Mouse (Mus musculus) liver (tissue): ENCODE results near the gene Mad2l2.

Source experiments
- DNase-seq: peaks from one replicate; pipeline ENCODE4 v3.0.0-alpha.2; 2020; ENCODE audit warnings: mixed read lengths

The Mad2l2 gene

DNA sequence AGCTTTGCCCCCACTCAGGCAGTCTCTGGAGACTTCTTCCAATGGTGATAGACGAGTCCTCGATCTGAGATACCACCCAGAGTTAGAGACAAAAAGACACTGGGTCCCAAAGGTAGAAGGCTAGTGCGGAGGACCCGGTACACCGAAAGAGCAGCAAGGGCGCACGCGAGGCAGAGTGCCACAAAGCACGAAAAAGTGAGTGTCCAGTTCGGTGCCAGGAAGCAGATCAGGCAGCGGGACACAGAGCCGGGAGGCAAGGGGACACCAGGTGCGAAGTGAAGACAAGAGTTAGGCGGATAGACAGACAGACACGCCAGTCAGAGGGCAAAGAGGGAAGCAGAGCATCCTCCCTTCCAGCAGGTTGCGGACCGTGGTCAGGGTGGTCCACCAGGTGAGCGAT lies at the start of gene Mad2l2:
Gene Mad2l2, plus strand, starts transcription at position 252 of the 400 bp plus-strand sequence.
- no peak for DNase-seq

DNA sequence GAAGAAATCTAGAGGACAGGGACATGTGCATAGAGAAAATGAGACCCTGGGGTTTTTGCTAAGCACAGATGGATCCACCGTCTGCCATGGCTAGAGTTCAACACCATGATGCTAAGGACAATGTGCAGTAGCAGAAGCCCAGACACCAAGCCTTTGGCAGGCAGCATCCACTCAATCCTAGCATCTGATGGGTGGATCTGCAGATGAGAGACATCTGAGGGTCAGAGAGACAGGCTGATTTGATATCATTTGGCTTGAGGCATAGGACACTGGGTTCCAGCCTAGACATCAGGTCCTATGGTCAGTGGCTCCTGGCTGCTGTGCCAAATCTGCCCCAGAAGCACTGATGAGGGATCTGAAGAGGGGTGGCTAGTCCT lies 49.6 kb upstream of the Mad2l2 start:
- no peak for DNase-seq

DNA sequence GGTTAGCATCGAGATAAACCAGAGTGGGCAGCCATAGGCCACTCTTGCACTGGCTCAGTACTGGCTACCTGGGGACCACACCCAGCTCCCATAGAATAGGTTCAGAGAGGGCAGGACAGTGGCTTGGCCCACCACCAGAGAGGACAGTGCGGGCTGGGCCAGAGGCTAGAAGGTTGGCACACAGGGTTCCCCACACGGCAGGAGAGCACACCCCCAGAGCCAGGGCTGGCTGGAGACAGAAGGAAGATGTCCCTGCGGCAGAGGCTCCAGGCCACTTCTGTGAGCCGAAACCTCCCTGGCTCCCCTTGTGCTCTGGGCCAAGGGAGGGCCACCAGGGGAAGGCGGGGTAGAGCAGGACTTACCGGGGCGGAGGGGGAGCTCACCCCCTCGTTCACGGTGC lies 49.0 kb upstream of the Mad2l2 start:
- DNase-seq = no peak

GRCm38 (mm10) chr4:148082257-148083044 lies 47.7 kb upstream of the Mad2l2 start:
- DNase-seq = peak; percentile 83

DNA sequence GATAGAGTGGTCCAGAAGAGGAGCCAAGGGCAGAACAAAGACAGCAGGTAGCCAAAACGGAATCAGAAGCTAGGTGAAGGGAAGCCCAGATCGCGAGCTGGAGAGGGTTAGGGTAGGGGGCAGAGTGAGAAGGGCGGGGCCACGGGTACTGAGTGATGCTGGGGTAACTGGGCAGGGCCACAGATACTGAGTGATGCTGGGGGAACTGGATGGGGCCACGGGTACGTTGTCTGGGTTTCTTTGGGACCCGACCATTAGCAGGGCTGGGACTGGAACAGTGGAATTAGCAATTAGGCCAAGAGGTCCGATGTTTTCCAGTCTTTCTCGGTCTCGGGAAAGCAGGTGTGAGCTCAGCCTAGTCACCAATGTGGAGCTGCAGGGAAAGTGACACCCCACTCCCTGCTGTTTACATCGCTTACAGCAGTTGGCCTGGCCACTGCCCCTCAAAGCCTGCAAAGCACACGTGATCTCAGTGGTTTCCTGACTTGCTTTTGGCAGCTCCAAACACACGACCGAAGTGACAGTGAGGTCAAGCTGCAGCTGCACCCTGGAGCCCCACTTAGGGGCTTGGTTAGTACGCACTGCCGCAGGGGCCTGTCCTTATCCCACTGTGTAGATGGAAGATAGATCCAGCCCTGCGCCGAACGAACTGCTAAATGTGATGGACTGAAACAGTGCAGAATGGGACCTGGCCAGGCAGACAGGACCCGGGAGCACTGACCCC lies 46.8 kb upstream of the Mad2l2 start:
- peak; percentile 40 for DNase-seq

DNA sequence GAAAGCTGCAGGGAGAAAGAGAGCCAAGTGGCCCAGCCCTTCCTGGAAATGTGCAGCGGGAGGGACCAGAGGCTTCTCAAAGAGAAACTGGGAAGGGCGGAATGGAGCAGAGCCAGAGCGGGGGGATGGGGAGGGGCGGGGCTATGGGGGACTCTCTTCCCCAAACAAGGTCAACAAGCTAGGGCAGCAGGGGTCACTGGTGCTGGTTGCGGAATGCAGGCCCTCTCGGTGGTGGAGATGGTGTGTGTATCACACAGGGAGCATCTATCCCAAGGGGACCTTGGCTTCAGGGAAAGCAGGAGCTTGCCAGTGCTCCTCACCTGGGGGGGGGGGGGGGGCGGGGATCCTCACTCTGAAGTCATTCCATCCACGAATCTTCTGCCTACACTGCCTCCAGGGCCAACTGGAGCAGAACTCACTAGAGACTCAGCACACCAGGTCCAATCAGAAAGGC lies 45.9 kb upstream of the Mad2l2 start:
- peak; percentile 69 for DNase-seq

GRCm38 (mm10) chr4:148085131-148085906 lies 44.9 kb upstream of the Mad2l2 start:
- no peak for DNase-seq

DNA sequence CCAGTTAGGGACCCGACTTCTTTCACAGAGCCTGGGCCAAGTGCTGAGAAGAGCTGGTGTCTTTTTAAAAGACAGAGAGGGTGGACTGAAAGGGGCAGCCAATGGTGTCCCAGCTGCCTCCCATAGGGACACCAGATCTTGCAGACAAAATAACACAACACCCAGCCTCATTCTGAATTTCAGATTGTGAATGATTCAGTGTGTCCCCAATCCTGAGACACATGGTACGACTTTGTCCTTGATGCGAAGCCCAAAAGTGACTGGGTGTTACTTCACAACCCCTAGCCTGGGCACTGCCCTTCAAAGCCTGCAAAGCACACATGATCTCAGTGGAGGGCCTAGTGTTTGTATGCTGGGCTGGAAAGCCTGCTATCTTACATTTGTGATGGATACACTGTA lies 44.3 kb upstream of the Mad2l2 start:
- DNase-seq = no peak

GRCm38 (mm10) chr4:148087091-148087906 lies 42.9 kb upstream of the Mad2l2 start:
- no peak for DNase-seq

- peak; percentile 93 for DNase-seq
These were observed 42.2 kb upstream of the Mad2l2 start, which contains the start of gene Agtrap for GRCm38 (mm10) chr4:148087907-148088527. TSS of gene Agtrap (minus strand) at chr4:148088031.

- DNase-seq = no peak
These were observed 41.0 kb upstream of the Mad2l2 start for GRCm38 (mm10) chr4:148089166-148089565.

GRCm38 (mm10) chr4:148091181-148091580 lies 39.0 kb upstream of the Mad2l2 start:
- no peak for DNase-seq

- no peak for DNase-seq
These were observed 37.5 kb upstream of the Mad2l2 start for GRCm38 (mm10) chr4:148092551-148093271.

DNA sequence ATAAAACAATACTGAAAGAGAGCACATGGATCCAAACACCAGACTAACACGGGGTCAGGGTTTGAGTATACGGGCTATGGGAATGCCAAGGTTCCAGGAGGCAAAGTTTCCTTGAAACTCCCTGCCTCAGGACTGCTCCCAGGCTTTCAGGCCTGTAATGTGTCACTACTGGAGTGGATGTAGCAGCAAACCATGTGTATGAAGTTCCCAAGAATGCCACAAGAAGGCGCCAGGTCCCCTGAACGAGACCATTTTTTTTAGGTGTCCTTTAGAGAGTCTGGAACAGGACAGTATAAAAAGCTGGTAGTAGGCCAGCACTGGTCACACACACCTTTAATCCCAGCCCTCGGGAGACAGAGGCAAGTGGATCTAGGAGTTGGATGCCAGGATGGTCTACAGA lies 36.0 kb upstream of the Mad2l2 start:
- DNase-seq = no peak

DNA sequence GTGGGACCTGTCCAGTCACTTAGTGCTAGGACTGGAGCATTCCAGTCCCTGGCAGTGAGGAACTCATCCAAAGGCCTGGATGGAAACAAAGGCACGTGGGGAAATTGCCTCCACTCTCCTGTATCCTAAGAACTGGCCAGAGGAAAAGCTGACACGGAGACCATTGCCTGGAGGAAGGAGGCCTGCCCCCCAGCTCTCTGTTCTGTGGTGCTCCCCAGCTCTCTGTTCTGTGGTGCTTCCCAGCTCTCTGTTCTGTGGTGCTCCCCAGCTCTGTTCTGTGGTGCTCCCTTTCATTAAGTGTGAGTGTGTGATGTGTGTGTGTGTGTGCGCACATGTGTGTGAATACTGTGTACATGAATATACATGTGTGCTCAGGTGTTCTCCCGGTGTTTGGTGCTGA lies 35.1 kb upstream of the Mad2l2 start:
- no peak for DNase-seq

DNA sequence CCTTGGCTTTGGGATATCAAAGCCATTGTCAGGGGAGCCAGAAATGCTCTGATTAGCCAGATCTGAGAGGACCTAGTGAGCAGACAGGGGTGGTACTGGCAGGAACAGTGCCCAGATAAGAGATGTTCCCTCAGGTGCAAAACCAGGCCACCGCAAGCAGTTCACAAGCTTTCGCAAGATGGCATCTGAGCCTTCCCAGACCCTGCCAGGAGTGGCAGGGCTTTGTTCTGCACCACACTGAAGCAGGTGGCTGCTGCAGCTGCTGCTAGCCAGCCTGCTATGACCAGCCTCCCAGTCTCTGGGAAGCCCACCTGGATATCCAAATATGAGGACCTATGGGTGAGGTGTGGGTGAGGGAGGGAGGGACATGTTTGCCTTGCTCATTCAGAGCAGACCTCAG lies 32.2 kb upstream of the Mad2l2 start:
- no peak for DNase-seq

- no peak for DNase-seq
These were observed 31.5 kb upstream of the Mad2l2 start for GRCm38 (mm10) chr4:148098666-148099065.

DNA sequence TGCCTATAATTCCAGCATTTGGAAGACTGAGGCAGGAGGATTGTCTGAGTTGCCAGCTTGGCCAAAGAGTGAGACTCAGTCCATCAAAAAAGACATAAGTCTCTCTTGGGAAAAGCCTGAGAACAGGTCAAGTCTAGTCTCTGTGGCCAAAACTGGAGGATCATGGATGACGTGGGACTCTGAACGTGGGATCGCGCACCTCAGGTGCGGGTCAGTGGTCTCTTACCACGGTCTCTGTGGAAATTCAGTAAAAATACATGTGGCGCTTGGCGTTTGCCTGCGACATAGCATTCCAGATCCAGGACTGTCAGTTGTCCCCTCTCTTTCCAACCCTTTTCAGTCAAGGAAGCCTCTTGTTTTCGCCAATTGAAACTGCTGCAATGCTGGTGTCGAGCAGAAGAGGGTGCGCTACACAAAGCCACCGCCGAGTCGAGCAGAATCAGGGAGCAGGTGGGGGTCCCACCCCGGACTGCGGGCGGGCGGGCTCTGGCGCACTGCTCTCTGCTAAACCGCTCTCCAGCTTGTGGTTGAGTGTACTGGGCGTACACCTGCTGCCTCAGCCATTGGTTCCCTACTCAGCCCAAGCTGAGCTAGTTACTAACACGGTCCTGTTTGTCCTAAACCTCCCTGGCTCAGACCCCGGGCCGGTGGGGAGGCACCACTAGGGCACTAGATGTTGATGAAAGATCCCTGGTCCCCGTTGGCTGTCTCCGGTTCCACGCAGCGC lies 28.2 kb upstream of the Mad2l2 start:
- DNase-seq = peak; percentile 51

GRCm38 (mm10) chr4:148104146-148104545 lies 26.0 kb upstream of the Mad2l2 start:
- no peak for DNase-seq

- DNase-seq = no peak
These were observed 22.4 kb upstream of the Mad2l2 start for GRCm38 (mm10) chr4:148107621-148108291.
